Mouse (Mus musculus): Measurements from ENCODE around the gene Ttll9.
A peak's percentile ranks its signal among the peaks of the same experiment; 100 is the strongest.

The Ttll9 gene

GRCm38 (mm10) chr2:152942898-152943515 is 19.3 kb upstream of the Ttll9 start:
- no peak for DNase-seq

- no peak for DNase-seq
Observed at GRCm38 (mm10) chr2:152943568-152943967, 18.7 kb upstream of the Ttll9 start.

GRCm38 (mm10) chr2:152944013-152944412 is 18.3 kb upstream of the Ttll9 start:
- DNase-seq, result no peak

GRCm38 (mm10) chr2:152947098-152947497 is 15.2 kb upstream of the Ttll9 start:
- no peak for DNase-seq

GRCm38 (mm10) chr2:152948438-152949020 is 13.8 kb upstream of the Ttll9 start:
- DNase-seq, result no peak

GRCm38 (mm10) chr2:152950358-152951064 is 11.8 kb upstream of the Ttll9 start:
- DNase-seq, result no peak

- no peak for DNase-seq
Observed at GRCm38 (mm10) chr2:152951065-152951849, 11.0 kb upstream of the Ttll9 start, which contains the start of gene Dusp15. Dusp15 (minus strand) TSS chr2:152951698.

GRCm38 (mm10) chr2:152951850-152952720 is 10.2 kb upstream of the Ttll9 start:
- no peak for DNase-seq

- DNase-seq, result peak; percentile 43
Observed at GRCm38 (mm10) chr2:152958116-152958515, 4.2 kb upstream of the Ttll9 start.

- DNase-seq, result no peak
Observed at GRCm38 (mm10) chr2:152965555-152965954, 3.3 kb downstream of the Ttll9 start.

- no peak for DNase-seq
Observed at GRCm38 (mm10) chr2:152976991-152977390, 14.7 kb downstream of the Ttll9 start.

GRCm38 (mm10) chr2:152985582-152985981 is 23.3 kb downstream of the Ttll9 start:
- no peak for DNase-seq

- DNase-seq, result peak; percentile 40
Observed at GRCm38 (mm10) chr2:152991529-152991928, 29.2 kb downstream of the Ttll9 start.

- DNase-seq, result peak; percentile 24
Observed at GRCm38 (mm10) chr2:152997046-152997445, 34.8 kb downstream of the Ttll9 start.

- DNase-seq, result no peak
Observed at GRCm38 (mm10) chr2:153002492-153003248, 40.4 kb downstream of the Ttll9 start.

GRCm38 (mm10) chr2:153003681-153004338 is 41.5 kb downstream of the Ttll9 start:
- no peak for DNase-seq

GRCm38 (mm10) chr2:153005981-153006380 is 43.7 kb downstream of the Ttll9 start:
- no peak for DNase-seq

- DNase-seq, result no peak
Observed at GRCm38 (mm10) chr2:153009192-153009973, 47.1 kb downstream of the Ttll9 start.

- DNase-seq, result no peak
Observed at GRCm38 (mm10) chr2:153013724-153014515, 51.6 kb downstream of the Ttll9 start.

Measured in kidney, adult 9 months (tissue).